Mouse (Mus musculus) limb, embryonic 15.5 days (tissue): Measurements from ENCODE around the gene C5ar2. TPM values are rescaled to one million over a fixed set of nuclear protein-coding genes. Genes with fewer than 3 reads are reported as not detected.

Experiments used
- ATAC-seq: fragments of 200-750 bp; cut with Nextera tagmentation; 2 replicates; pipeline ENCODE4 v1.8.0; 2017; ENCODE audit warnings: low read depth, moderate TSS enrichment; ENCODE audit not compliant: insufficient number of reproducible peaks, low FRiP score, low TSS enrichment
- H3K27ac ChIP-seq: fragments of 300-500 bp; sonication (generic); 2 replicates; pipeline ENCODE4 v1.5.1; 2015; ENCODE audit warnings: moderate library complexity, mild to moderate bottlenecking, inconsistent platforms
- H3K27me3 ChIP-seq: fragments of 300-500 bp; sonication (generic); 2 replicates; pipeline ENCODE4 v1.6.1; 2015; ENCODE audit warnings: inconsistent platforms
- H3K36me3 ChIP-seq: fragments of 300-500 bp; sonication (generic); 2 replicates; pipeline ENCODE4 v1.6.1; 2015; ENCODE audit warnings: inconsistent platforms
- H3K4me1 ChIP-seq: fragments of 300-500 bp; sonication (generic); 2 replicates; pipeline ENCODE4 v1.6.1; 2015; ENCODE audit warnings: inconsistent platforms
- H3K4me2 ChIP-seq: fragments of 300-500 bp; sonication (generic); 2 replicates; pipeline ENCODE4 v1.6.1; 2015; ENCODE audit warnings: mild to moderate bottlenecking, inconsistent platforms
- H3K4me3 ChIP-seq: fragments of 300-500 bp; sonication (generic); 2 replicates; pipeline ENCODE4 v1.5.1; 2015; ENCODE audit warnings: mild to moderate bottlenecking, inconsistent platforms
- H3K9ac ChIP-seq: fragments of 300-500 bp; sonication (generic); 2 replicates; pipeline ENCODE4 v1.6.1; 2015; ENCODE audit warnings: inconsistent platforms
- H3K9me3 ChIP-seq: fragments of 300-500 bp; sonication (generic); 2 replicates; pipeline ENCODE4 v1.6.1; 2016; ENCODE audit warnings: inconsistent platforms
- WGBS: fragments of 180-500 bp; shearing (Covaris S2); methylation state at CpG from one replicate; pipeline ENCODE4 v1.1.7; 2015; 5-methylcytosine and 5-hydroxymethylcytosine counted together
- polyA plus RNA-seq: library from polyadenylated mRNA; unstranded; fragments of >200 nt; fragmentation: Nextera tagmentation; extraction: Ambion mirVana; gene quantifications from 2 replicates; pipeline ENCODE4 v1.2.1, GENCODE M21; 2015

Gene C5ar2
- polyA plus RNA-seq, 1 experiment from 2014 or later: 0.26 TPM

- Histone ChIP-seq H3K4me3 (no peak overlapping the region), H3K4me2 (no peak overlapping the region), H3K9ac (no peak overlapping the region), H3K9me3 (no peaks in the 10 kb centered on the region), H3K27ac (no peak overlapping the region), H3K36me3 (no peaks in the 10 kb centered on the region), H3K4me1 (no peaks in the 10 kb centered on the region), H3K27me3 (peaks cover 6% of the 10 kb centered on the region; the same call in 1 of the 2 replicates)
- 79% methylated on average over 8 of the region's 8 CpGs for WGBS
- no peak for ATAC-seq
Observed at GRCm38 (mm10) chr7:16187494-16187893, 56.5 kb downstream of the C5ar2 start.

Other genes starting within 250 kb of the C5ar2 start
- 7.2 and 7.5 TPM in 2 replicates for gene Bicra, start 196.2 kb downstream of the C5ar2 start, polyA plus RNA-seq
- 0.07 TPM in 1 of 2 replicates, not detected in the other for gene Zfp541, start 182.3 kb downstream of the C5ar2 start, polyA plus RNA-seq
- 238 and 277 TPM in 2 replicates for gene Napa, start 145.7 kb downstream of the C5ar2 start, polyA plus RNA-seq
- 31.2 and 32.7 TPM in 2 replicates for gene Kptn, start 124.3 kb downstream of the C5ar2 start, polyA plus RNA-seq
- 0.08 and 0.14 TPM in 2 replicates for gene Slc8a2, start 114.3 kb downstream of the C5ar2 start, polyA plus RNA-seq
- 18.3 and 19.8 TPM in 2 replicates for gene Meis3, start 69.1 kb downstream of the C5ar2 start, polyA plus RNA-seq
- 12.1 and 13.5 TPM in 2 replicates for gene Dhx34, start 22.1 kb downstream of the C5ar2 start, polyA plus RNA-seq
- gene C5ar1, start 15.4 kb upstream of the C5ar2 start, polyA plus RNA-seq: 5.3 and 5.4 TPM in 2 replicates
- gene Inafm1, start 29.5 kb upstream of the C5ar2 start, polyA plus RNA-seq: 23.9 and 28.1 TPM in 2 replicates
- 26.6 and 27.0 TPM in 2 replicates for gene Ccdc9, start 42.6 kb upstream of the C5ar2 start, polyA plus RNA-seq
- 6.4 and 7.0 TPM in 2 replicates for gene Bbc3, start 64.2 kb upstream of the C5ar2 start, polyA plus RNA-seq
- gene Sae1, start 143.7 kb upstream of the C5ar2 start, polyA plus RNA-seq: 282 and 287 TPM in 2 replicates
- gene Zc3h4, start 156.8 kb upstream of the C5ar2 start, polyA plus RNA-seq: 12.3 and 14.1 TPM in 2 replicates
- 36.6 and 39.2 TPM in 2 replicates for gene Tmem160, start 208.6 kb upstream of the C5ar2 start, polyA plus RNA-seq
- 0.20 and 0.22 TPM in 2 replicates for gene Npas1, start 233.6 kb upstream of the C5ar2 start, polyA plus RNA-seq